Mouse (Mus musculus) C2C12 (cell line): ENCODE data around the gene Aym1.

Experiments used
- CEBPB ChIP-seq: IDR thresholded peaks from one replicate; pipeline ENCODE4 v1.6.1; 2011; ENCODE audit warnings: low read depth, mild to moderate bottlenecking, control low read depth, moderate library complexity
- CTCF ChIP-seq: IDR thresholded peaks from one replicate; pipeline ENCODE4 v1.5.1; 2011; ENCODE audit not compliant: control insufficient read depth, insufficient read depth, insufficient read length
- FOSL1 ChIP-seq: IDR thresholded peaks from one replicate; pipeline ENCODE4 v1.8.0; 2011; ENCODE audit warnings: mild to moderate bottlenecking, low read length; ENCODE audit not compliant: poor library complexity, insufficient read depth, severe bottlenecking
- MAX ChIP-seq: IDR thresholded peaks from one replicate; pipeline ENCODE4 v1.6.1; 2011; ENCODE audit warnings: mild to moderate bottlenecking, control low read depth
- MYOD1 ChIP-seq: IDR thresholded peaks from one replicate; pipeline ENCODE4 v1.6.1; 2011; ENCODE audit warnings: low read depth; ENCODE audit not compliant: control insufficient read depth, insufficient read length
- MYOG ChIP-seq: IDR thresholded peaks from one replicate; pipeline ENCODE4 v1.6.1; 2011; ENCODE audit not compliant: control insufficient read depth, insufficient read length; ENCODE audit errors: extremely low read depth
- USF1 ChIP-seq: IDR thresholded peaks from one replicate; pipeline ENCODE4 v1.6.1; 2011; ENCODE audit warnings: low read depth, mild to moderate bottlenecking, control low read depth, moderate library complexity

GRCm38 (mm10) chr5:113407346-113407745, 50.3 kb downstream of the Aym1 start:
- TF ChIP-seq CTCF (no peak), MYOD1 (no peak), MAX (no peak), USF1 (no peak), MYOG (no peak), CEBPB (no peak), FOSL1 (no peak)
